Mouse (Mus musculus): ENCODE results near the gene Dpp6.

- TF ChIP-seq CTCF (IDR thresholded peaks at IDR 0.05; ENCODE audit: extremely low read depth, insufficient read depth, low read length), result no peak
- TF ChIP-seq POLR2A (IDR thresholded peaks at IDR 0.05; ENCODE audit: extremely low read depth, insufficient read depth, low read length), result no peak
These were observed 305.9 kb downstream of the Dpp6 start for GRCm38 (mm10) chr5:27122944-27123343.

Data from cortical plate, adult 2 months (tissue).